Mouse (Mus musculus) E14TG2a.4 (cell line): ENCODE measurements around the gene Aknad1.

Source experiments
- CTCF ChIP-seq: conservative IDR thresholded peaks from 2 replicates; pipeline ENCODE4 v1.5.1; 2014; ENCODE audit warnings: low read length
- NANOG ChIP-seq: IDR thresholded peaks from 2 replicates; pipeline ENCODE4 v1.6.1; 2014; ENCODE audit warnings: borderline replicate concordance, low read length, mixed read lengths
- POU5F1 ChIP-seq: IDR thresholded peaks from 2 replicates; pipeline ENCODE4 v1.6.1; 2014; ENCODE audit warnings: low read length, borderline replicate concordance

GRCm38 (mm10) chr3:108719357-108719756, 20.1 kb upstream of the Aknad1 start:
- TF ChIP-seq CTCF (no peak), POU5F1 (no peak), NANOG (no peak)
